Mouse (Mus musculus): ENCODE measurements around the gene Vps25. TPM values are rescaled to one million over a fixed set of nuclear protein-coding genes. Genes with fewer than 3 reads are reported as not detected.

Gene Vps25
- 100 to 1,000 TPM; 132 to 144 TPM for polyA plus RNA-seq (2017; shearing (Covaris generic))

DNA sequence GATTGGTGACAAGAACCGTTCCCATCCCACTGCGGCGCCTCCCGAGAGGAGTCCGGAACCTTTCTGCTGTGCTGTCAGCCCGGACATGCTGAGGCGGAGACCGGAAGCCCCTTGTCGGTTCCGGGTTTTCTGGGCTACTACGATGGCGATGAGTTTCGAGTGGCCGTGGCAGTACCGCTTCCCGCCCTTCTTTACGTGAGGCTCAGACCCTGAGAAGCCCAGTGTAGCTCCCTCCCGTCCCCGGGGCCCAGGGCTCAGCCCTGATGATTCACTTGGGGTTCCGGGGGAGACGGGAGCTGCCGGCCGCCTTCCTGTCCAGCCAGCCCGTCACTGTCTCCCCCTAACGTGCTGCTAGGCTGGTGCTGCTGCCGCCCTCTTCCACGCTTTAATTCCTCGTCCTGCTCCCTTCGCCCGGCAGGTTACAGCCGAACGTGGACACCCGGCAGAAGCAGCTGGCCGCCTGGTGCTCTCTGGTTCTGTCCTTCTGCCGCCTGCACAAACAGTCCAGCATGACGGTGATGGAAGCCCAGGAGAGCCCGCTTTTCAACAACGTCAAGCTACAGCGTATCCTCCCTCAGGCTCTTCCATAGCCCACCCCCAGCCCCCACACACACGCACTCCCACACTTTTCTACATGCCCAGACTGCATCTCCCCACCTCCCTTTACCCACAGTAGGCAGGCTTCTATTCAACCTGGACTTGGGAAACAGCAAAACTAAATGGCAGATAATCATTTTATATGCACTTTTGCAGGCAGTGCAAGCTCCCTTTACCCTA is at the start of gene Vps25:
Gene Vps25, plus strand, starts transcription at position 95 of the 777 bp plus-strand sequence.
- peak; percentile 97 for ATAC-seq

DNA sequence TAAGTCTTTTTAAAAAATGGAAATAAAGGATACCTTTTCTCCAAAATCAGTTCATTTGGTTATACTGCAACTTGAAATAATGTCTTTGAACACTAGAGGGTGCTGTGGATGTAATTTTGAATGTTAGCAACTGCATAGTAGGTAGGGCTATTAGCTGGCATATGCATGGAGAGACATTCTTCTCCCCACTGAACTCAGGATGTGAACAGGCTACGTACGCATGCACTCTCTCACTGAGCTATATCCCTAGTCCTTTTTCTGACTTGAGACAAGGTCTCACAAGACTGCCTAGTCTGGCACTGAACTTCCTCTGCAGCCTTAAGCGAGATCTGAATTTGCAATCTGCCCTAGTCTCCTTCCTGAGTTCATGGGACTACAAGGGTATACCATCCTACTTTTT is 41.5 kb upstream of the Vps25 start:
- ATAC-seq: peak; percentile 82

DNA sequence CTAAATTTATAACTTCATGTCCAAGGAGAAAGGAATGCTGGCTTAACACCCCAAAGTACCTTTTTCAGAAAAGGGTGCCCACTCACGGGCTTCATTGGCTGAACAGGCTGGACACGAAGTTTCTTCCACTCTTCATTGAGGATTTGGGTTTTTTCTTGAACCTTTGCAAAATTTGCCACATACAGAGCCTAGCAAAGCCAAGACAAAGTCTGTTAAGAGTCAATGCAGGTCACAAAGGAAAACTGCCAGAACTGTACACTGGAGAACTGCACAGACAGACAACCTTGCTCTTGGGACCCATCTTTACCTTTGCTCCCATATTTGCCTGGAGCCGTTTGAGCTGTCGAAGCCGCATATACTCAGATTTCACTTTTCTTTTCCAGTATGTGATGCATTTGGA is 36.6 kb upstream of the Vps25 start:
- no peak for ATAC-seq

DNA sequence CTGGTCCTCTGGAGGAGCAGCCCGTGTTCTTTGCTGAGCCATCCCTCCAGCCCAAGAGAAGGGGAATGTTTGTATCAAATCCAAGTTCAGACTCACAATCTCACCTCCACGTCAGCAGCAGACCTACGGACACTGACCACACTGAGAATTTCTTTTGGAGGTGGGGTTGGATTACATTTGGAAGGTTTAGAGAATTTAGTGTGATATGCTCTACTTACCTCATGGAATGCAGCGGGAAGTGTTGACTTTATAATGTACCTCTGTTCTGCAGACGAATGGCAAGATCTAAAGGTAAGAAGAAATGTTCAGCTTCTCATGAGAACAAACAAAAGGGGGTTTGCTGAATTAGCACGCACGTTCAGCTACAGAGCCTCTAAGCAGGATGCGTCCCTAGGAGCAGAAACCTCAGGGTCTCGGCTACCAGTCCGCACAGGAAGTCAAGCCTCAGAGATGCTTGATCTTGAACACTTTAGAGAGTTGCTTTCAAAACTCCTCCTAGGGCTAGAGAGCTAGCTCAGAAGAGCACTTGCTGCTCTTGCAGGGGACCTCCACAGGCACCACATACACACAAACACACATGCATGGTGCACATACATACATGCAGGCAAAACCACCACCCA is 35.0 kb upstream of the Vps25 start:
- peak; percentile 26 for ATAC-seq

DNA sequence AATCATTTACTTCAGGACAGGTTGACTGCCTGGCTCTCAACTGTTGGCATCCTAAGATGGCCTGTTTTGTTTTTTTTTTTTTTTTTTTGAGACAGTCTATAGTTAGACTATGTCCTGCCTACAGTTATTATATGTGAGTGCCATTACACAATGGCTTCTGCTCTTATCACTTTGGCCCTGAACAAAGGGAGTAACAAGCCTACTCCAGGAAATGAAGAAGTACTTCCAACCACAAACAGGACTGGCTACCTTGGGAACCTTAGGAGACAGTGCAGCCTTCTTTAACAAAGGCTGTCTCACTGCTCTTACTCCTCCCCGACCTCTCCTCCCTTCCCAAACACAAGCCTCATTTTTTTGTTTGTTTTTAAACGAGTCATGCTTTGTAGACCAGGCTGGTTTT is 32.7 kb upstream of the Vps25 start:
- no peak for ATAC-seq

DNA sequence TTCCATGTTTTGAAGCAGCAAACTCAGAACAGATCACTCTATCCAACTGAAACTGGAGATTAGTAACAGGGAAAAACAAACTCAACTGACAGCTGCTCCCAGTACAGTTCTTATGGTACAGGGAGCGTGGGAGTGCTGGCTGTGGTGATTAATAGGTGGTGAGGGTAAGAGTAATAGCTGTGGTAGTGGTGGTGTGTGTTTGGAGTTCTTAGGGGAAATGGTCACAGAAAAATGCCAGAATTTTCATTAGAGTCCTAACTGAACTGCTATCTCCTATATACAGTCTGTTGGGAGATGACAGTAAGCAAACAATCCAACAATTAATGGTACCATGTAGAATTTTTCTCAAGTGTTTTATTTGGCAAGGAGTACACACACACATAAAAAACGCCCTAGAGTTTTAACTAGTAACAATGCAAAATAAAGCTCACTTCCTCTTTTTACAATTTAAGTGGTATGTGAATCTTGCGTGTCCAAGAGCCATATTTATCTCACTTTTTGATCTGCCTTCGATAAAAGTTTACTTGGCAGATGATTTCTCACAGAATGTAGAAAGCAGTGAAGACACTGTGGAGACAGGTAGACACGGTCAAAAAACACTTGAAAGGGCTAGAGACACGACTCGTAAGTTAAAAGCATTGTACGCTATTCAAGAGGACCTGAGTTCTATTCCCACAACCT is 32.1 kb upstream of the Vps25 start:
- no peak for ATAC-seq

DNA sequence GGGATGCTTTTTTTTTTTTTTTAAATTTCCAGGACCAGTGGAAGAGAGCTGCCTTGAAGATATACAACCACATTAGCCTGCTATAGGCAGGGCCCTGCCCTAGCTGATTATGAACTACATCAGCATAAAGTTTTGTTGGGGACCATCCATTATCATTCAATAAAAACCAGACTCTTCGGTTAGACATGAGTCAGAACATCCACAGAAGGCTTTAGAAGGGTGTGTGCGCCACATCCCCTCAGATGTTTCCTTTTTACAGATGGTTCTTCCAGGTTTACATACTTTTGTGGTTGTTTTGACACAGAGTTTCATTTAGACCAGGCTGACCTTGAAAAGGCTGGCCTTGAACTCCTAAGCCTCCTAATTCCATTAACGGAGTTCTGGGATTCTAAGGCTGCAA is 29.2 kb upstream of the Vps25 start:
- ATAC-seq: no peak

DNA sequence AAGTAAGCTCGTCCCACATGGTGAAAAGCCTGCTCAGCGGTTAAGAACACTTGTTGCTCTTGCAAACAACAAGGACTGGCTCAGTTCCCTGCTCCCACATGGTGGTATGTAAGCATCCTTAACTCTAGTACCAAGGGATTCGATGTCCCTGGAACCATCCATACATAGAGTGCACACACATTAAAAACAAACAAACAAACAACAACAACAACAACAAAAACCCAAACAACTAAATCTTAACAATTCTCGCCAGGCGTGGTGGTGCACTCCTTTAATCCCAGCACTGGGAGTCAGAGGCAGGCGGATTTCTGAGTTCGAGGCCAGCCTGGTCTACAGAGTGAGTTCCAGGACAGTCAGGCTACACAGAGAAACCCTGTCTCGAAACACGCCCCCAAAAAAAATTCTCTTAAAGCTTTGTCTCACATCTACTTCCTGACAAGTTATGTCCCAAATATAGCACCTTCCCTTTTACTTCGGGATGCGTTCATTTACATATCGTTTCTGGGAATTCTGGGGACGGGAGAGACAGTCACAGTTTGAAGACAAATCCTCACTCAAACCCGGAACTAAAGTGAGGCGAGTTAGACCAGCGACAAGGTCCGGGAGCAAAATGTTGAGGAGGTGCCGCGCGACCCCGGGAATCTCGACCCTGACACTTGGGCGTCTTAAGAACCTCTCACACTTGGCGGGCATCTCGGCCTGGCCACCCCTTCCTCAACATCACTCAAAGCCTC is 28.0 kb upstream of the Vps25 start:
- no peak for ATAC-seq

DNA sequence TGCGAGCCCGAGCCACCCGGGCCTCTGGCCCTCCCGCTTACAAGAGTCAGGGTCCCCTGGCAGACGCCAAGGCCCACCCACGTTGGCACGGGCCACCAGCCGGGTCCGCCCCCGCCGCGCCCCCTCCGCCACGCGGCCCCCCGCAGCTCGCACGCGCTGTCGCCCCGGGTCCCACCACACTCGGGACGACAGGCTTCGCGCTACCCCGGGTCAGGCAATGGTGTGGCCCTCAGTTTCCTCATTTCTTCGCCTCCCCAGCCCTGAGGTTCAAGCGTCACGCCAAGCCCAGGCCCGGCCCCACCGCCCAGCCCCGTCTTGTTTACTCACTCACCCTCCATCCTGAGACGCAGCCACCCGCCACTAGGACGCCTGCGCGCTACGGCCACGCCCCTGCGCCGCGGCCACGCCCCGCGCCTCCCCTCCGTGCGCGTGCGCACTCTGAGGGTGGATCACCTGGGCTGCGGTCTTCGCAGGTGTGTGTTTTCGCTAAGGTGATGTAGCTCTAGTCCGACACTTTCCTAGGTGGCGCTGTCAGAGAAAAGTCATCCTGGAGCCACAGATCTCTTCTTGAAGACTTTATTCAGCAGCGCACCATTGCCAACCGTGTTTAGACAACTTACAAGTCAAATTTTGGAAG is 27.3 kb upstream of the Vps25 start, which contains the start of gene Ezh1:
Gene Ezh1, minus strand, starts transcription at position 399 of the 637 bp plus-strand sequence.
- peak; percentile 99 for ATAC-seq

DNA sequence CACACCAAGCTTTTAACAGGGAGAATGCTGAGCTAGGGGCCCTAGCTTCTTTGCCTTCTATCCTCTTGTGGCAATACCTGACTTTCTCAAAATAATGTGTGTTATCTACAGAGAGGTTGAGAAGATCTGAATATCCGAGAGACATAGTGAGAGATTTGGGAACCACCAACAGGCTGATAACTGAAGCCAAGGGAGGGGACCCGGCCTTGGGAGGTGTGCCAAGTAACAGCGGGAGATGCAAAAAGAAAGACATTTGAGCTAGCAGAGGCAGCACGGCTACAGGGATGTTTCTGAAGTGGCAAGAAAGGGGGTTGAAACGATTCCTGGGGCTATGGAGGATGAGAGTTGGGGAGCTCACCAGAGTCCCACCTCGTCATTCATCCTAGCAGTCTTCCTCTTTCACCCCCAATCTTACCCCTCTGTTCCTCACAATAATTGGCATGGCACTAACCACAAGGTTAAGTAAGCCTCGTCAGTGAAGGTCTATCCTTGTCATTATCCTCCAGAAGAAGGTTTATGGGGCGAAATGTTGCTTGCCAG is 24.1 kb upstream of the Vps25 start:
- ATAC-seq: no peak

DNA sequence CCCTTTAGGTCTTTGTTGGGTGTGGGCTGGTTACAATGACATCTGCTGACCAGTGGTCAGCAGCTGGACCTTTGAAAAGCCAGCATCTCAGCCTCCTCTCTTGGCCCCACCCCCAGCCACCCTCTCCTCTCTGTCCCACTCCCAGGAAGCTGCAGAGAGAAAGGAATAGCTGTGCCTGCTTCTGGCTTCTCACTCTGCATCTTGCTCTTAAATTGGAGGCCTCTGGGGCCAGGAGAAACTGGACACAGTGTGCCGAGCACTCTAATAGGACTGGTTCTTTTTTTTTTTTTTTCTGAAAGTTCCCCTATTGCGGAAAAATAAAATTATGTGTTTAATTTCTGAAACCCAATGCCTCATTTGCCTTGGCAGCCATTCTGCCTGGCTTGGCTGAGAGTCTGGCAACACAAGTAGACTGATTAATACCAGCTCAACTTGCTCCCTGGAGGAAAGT is 23.4 kb upstream of the Vps25 start:
- ATAC-seq: no peak

DNA sequence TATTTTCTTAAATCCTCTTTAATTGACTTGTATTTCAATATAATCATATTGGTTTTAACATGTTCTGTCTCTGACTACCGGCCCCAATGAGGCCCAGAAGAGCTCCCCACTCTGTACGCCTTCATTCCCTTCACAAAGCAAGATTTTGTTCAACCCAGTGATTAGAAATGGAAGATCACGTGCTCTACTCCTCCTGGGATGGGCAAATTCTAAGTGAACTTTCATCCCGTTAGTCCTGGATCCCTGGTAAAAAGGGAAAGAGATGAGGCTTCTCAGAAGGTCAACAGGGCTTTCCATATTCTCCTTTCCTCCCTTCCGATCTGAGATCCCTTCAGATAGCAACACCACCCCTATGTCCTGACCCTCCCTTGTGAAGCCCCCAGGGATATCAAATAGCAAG is 23.0 kb upstream of the Vps25 start:
- no peak for ATAC-seq

DNA sequence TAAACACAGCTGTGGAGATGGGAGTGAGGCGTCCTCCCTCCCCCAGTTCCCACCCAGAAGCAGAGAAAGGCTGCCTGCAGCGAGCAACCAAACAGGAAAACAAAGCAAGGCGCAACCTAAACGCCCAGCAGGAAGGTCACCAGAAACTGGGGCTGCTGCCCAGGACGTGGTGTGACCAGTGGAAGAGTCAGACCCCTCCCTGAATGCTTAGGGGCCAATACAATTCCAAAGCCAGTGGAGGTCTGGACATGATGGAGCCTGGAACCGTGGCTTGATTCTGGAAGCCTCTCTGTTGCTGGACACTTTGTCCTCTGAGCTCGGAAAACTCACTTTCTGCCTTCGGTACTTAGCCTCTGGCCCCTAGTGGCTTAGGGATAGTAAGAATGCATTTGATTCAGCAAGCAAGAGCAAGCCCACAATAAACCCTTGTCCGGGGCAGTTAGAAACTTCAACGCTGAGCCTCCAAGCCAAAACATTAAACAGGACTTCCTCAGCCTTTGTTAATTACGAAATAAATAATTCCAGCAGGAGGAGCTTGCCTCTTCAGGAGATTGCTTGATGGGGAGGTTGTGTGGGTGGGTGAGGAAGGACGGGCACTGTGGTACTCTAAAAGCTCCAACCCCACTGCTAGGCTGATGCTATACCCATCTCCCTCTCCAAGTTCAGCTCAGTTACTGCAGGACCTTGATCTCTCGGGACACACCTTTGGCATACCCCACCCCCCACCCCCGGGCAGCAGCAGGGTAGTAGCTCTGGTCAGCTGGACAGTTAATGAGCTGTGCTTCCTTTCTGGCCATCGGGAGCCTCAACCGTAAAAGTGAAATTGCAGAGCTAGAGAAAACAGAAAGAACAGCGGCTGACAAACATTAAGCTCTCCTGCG is 22.3 kb upstream of the Vps25 start:
- no peak for ATAC-seq

DNA sequence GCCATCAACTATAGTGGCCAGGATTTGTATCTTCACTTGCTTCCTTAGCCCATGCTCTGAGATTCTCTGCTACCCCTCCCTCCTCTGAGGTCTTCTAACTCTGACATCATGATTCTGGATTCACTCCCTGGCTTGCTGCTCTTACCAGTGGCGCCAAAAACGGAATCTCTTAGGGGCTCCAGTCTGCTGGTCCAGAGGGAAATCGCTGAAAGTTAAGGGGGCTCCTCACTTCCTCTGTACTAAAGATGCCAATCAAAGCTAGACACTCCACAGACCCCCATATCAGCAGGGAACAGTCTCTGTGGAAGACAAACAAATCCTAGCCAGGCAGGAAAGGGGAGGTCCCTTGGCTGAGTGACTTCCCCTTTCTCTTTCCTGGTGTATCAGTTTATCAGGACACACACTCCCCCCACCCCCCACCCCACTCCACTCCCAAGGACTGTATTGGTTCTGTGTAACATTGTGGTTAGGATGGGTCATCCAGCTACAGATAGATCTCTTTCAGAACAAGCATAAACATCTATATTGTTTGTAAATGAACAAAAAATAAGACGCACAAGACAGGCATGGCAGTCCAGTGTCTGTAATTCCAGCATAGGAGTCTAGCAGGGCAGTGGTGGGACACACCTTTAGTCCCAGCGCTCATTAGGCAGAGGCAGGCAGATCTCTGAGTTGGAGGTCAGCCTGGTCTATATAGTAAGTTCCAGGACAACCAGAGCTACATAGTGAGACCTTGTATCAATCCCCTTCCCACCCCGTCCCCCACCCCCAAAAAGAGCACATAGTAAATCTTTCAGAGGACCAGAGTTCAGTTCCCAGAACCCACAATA is 21.3 kb upstream of the Vps25 start:
- ATAC-seq: no peak

DNA sequence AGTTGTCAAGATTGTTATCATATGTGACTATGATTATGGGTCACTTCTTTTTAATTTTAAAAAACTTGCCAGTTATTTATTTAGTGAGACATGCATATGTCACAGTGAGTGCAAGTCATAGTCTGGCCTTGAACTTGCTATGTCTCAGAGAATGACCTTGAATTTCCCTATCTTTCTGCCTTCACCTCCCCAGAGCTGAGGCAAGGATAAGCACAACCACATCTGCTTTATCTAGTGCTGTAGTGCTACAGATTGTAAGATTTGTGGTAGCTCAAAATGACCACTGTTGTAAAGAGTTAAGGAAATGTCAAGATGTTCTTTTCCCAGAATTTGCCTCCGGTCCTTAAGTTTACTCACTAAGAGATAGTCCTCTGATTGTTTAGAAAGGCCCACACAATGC is 20.3 kb upstream of the Vps25 start:
- no peak for ATAC-seq

DNA sequence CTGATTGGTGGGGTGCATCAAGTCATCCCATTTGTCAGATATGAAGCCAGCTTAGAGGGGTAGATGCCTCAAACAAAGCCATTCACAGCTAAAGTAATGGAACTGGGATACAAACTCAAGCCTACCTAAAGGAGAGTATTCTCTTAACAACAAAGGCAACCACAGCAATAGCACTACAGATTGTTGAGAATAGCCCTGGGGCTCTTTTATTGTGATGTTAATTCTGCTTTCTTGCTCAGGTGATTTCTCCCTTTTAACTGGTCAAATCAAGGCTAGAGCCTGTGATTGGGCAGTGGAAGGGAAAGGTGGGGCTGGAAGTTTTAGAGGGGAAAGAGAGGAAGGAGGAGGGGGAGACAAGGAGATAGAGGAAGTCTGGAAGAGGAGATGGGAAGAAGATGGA is 19.4 kb upstream of the Vps25 start:
- ATAC-seq: no peak

DNA sequence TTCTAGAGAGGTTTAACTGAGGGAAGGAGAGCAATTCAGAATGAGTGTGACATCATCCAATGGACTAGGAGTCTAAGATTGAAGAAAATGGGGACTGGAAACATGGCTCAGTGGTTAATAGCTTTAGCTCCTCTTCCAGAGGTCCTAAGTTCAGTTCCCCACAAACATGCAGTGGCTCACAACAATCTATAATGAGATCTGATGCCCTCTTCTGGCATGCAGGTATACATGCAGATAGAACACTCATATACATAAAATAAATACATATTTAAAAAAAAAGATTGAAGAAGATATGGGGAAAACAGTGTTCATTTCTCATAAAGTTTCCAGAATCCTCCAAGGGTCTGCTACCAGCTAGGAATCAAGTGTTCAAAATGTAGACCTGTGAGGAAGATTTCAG is 18.1 kb upstream of the Vps25 start:
- no peak for ATAC-seq

DNA sequence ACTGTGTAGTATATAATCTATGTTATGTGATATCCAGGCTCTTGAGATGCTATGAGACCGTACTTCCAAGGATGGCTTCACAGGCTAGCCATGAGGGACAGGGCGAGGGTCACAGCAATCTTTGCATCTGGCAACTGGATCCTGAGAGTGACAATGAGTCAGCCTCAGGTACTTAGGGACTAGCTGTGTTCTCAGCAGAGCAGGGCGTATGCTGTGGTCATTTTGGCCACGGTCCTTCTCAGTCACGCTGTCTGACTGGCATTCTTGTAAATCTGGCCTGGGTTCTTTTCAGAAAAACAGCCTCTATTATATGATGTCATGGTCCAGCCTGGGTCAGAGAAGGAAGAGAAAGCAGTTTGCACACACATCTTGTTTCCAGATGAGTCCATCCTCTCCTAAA is 16.7 kb upstream of the Vps25 start:
- no peak for ATAC-seq

DNA sequence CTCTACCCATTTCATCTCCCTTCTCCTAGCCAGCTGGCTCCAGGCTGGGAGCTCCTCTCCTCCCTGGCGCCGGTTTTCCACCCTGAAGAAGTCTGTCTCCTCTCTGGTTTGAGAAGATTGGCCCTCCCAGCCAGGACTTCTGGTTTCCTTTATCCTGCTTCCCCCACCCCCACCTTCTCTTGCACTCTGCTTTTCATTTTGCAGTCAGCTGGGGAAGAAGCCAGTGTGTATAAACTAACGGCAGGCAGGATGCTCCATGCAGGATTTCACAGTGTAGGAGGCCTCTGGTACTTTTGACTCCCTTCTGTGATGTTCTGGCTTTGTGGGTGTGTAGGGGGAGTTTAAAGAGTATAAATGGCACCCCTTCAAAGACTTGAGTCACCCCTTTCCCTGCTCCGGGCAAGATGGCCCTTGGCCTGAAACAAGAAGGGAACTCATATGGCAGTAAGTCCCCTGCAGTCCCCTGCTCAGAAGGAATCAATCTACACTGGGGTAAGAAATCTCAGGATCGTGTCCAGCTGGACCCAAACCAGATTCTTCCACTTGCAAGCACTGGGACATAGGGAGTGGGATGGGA is 15.3 kb upstream of the Vps25 start:
- no peak for ATAC-seq

DNA sequence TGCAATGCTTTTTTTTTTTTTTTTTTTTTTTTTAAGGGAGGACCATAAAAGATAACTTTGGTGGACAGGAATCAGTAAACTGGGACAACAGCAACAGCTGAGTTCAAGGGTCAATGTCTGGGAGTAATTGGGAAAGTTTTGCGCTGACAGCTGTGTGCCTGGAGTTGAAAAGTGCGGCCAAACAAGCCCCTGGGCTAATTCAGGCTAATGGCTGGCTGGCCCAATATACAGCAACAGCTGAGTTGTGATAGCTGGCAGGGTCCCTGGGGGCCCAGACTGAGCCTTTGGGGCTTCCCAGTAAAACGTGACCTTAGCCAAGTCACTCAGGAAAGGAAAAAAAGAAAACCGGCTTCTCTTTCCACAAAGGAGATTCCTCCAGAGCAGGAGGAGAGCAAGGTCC is 8.4 kb upstream of the Vps25 start:
- no peak for ATAC-seq

All from CD4-positive, CD25-positive, alpha-beta regulatory T cell, adult 4 months (primary cell).